Mouse (Mus musculus) layer of hippocampus, adult 2 months (tissue): ENCODE measurements around the gene Prim2. TPM values are rescaled to one million over a fixed set of nuclear protein-coding genes. Genes with fewer than 3 reads are reported as not detected.

Experiments
- DNase-seq, 2 experiments: peaks; one replicate each; pipeline ENCODE4 v3.0.0; 2022; ENCODE audit warnings: low spot score in 2 of 2
- H3K27ac ChIP-seq: fragments of 200-600 bp; 2 replicates; pipeline ENCODE4 v1.8.1; 2022
- H3K4me3 ChIP-seq: fragments of 200-600 bp; 2 replicates; pipeline ENCODE4 v1.8.1; 2022; ENCODE audit warnings: mild to moderate bottlenecking
- CTCF ChIP-seq: fragments of 200-600 bp; conservative IDR thresholded peaks from 2 replicates; pipeline ENCODE4 v1.8.1; 2022; ENCODE audit warnings: antibody characterized with exemption, mild to moderate bottlenecking, moderate library complexity
- total RNA-seq, 2 experiments: library from RNA; stranded (reverse); gene quantifications; 2 replicates each; pipeline ENCODE4 v1.2.3; 2021

Gene Prim2
- total RNA-seq, 2 experiments from 2014 or later = 5.5 to 5.8 TPM

DNA sequence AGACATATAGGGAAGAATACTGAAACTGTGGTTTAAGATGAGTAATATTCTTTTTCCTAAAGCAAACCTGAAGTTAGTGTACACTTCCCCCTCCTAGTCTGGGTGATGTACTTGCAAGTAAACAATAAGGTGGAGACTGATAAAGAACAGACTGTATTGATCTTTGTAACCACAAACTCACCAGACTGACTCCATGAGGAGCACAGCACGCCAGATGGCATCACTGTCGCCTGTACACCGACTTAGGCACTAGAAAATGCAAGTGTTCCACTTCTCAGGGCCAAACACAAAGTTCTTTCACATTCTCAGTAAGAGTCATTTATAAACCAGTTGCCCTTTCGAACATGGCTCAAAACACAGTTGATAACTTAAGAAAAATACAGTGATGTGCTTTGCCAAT is 170.0 kb downstream of the Prim2 start:
- TF ChIP-seq CTCF = no peak
- no peak overlapping the region for H3K27ac ChIP-seq
- H3K4me3 ChIP-seq = no peak overlapping the region
- DNase-seq = no peak

DNA sequence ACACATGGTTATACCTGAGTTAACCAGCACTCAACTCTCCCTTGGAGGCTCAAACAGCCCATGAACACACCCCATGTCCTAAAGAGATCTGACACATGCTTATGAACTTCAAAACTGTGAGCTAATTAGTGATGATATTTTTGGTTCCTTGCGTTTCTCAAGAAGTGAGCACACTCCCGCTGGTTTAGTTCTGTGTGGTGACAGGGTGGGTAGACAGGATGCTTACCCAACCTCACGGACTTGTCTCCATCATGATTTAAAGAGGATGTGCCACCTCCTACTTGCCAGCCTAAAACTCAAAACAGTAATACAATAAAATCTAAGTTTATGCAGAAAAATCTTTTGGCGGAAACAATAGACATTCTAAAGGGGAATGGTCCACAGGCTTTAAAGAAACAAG is 173.5 kb downstream of the Prim2 start:
- no peak overlapping the region for H3K27ac ChIP-seq
- no peak overlapping the region for H3K4me3 ChIP-seq
- TF ChIP-seq CTCF = no peak
- DNase-seq = no peak

DNA sequence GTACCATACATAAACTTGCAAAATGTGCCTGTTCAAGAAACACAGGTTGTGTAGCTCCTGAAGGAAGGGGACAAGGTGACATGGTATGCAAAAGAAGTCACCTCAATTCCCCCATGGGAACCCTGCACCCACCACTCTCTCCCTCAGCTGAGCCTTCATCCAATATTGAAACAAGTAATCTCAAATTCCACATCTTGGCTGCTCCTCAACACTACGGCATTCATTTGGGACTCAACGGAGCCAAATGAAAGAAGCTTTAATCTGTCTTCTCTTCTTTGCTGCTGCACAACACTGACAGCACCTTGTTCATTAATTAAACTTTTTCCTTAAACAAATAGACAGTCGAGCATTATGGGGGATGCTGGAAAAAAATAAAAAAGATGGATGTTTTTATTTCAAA is 174.0 kb downstream of the Prim2 start:
- no peak for DNase-seq
- no peak for TF ChIP-seq CTCF
- Histone ChIP-seq H3K4me3 (no peak overlapping the region), H3K27ac (no peak overlapping the region)

DNA sequence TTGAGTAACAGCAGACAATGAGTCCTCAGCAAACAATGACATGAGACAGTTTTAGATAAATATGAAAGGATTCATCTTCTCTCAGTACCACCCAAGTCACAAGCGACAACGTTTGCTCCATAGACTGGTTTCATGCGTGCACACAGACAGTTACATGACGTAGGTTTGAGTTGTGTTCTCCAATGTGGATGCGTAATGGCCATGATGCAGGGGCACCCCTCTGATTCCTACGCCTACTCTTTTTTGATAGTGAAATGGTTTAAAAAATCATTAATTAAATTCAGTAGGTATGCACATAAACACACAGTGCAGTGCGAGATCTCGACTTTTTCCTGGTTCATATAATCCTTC is 174.4 kb downstream of the Prim2 start:
- TF ChIP-seq CTCF = no peak
- Histone ChIP-seq H3K27ac (no peak overlapping the region), H3K4me3 (no peak overlapping the region)
- DNase-seq = no peak

DNA sequence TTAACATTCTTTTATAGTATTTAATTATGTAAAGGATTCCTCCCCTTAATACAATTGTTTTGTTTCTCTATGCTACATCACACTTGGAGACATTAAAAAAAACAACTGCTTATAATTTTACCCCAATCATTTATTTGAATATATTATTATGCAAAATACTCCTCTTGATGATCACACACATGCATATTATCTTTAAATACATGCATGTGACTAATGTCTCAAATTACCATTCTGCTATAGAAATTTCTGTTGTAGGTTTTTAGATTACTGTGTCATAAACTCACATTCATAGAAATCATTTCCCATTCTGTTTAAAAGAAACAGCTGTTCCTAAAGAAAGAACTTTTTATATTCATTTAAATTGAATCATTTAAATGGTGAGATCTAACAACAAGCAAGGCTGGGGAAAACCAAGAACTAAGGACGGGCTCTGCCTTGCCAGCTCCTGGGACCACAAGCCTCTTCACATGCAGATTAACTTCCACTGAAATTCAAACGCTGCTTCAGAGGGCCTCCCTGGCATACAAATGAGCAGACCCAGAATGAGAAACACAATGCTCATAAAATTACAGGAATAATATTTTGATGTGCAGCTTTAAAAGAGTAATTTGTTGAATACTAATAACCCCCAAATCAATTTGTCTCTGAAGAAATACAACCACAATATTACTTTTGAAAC is 174.9 kb downstream of the Prim2 start:
- DNase-seq = peak in 1 of 2 experiments; percentile 28
- Histone ChIP-seq H3K4me3 (no peak overlapping the region), H3K27ac (no peak overlapping the region)
- no peak for TF ChIP-seq CTCF

DNA sequence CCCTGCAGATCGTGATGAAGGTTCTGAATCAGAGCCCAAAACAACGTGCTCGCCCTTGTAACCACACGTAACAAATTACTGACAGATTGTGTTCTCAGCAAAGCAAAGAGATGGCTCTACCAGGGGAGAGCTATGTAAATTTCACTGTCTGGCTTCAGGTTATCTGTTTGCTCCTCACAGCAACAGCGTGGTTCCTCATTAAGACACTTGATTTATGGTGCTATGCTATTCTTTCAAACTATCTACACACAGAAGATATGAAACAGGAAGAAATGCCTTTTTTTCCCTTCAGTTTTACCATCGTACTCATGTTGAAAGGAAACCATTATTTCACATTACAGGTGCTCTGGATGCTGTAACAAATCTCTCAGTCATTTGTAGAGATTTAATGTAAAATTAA is 179.4 kb downstream of the Prim2 start:
- Histone ChIP-seq H3K27ac (no peak overlapping the region), H3K4me3 (no peak overlapping the region)
- TF ChIP-seq CTCF = no peak
- no peak for DNase-seq

DNA sequence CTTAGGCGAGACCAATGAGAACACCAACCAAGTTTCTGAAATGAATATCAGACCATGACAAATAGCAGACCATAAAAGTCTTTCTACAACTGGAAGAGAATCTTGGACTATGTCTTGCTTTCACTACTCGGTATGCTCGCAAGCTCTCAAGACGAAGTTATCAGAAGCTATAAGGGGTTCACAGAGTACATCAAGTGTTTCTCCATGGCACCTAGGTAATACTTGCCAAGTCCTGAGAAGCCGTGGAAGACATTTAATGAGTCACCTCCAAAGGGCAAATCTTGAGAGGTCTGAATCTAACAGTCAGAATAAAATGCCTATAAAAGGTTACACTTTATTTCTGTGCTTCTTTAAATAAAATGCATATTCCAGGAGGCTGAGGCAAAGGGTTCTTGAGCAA is 181.2 kb downstream of the Prim2 start:
- DNase-seq = no peak
- Histone ChIP-seq H3K4me3 (no peak overlapping the region), H3K27ac (no peak overlapping the region)
- no peak for TF ChIP-seq CTCF

DNA sequence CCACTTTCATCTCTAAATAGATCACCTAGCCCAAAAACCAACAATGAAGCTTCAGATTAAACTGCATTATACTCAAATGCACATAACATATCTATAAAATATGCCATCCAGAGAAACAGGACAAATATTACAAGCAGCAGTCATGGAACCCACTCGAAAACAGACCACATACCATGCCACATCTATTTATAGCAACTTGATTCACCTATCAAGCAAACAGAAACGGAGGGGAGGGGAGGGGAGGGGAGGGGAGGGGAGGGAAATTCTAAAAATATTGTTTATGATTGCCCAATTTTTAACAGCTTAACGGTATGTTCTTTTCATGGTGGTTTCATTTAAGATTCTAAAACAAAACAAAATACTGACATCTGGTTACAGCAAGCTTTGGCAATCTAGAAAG is 185.8 kb downstream of the Prim2 start:
- no peak overlapping the region for H3K4me3 ChIP-seq
- no peak for TF ChIP-seq CTCF
- DNase-seq = no peak
- H3K27ac ChIP-seq = no peak overlapping the region

DNA sequence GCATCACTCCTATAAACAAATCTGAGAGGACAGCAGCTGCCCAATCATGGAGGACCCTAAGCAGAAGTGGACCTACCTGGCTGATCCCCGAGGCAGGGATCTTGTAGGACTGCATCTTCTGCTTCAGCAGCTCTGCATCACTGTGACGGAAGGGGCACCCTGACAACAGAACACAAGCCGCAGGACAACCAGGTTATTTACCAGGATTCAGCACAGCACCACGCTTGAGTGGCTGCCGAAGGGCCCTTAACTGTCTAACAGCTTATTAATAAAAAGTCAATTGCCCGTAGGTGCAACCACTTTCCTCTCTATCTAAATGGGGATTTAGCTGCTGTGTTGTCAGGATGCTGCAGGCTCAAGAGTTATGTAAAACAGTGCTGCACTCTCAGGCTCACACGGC is 189.2 kb downstream of the Prim2 start:
- Histone ChIP-seq H3K27ac (peak overlapping the region; percentile 39; the same call in 1 of the 2 replicates), H3K4me3 (no peak overlapping the region)
- no peak for TF ChIP-seq CTCF
- DNase-seq = no peak

DNA sequence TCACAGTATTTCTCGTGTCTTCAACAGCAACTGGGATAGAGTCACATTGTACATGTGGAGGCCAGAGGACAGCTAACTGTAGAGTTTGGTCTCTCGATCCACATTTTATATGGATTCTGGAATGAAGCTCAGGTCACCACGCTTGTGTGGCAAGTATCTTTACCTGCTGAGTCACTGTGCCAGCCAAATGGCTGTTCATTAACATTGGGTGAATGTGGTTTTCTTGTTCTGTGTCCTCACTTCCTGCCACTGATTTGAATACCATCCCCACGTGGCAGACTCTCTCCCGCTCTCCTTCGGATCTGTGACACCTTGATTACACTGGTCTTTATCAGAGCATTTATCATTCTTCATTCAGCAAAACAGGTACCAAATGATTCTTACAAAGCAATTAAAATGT is 198.5 kb downstream of the Prim2 start:
- no peak for DNase-seq
- no peak overlapping the region for H3K27ac ChIP-seq
- TF ChIP-seq CTCF = no peak
- no peak overlapping the region for H3K4me3 ChIP-seq

DNA sequence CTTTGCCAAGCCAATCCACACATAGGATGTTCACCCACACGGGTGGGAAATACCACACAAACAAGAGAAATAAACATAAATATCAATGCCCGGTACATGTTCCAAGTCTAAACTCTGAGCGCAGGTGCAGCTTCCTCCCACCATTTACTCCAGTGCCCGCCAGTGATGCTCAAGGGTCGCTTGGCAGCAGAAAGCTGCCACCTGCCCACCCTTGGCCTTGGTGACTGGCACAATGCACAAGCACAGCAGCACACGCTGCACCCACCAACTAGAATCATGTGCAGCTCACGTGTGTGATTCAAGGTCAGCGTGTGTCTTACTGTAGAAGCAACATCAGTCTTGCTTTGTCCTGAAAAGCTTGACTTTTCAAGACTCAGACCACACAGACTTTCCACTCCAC is 199.4 kb downstream of the Prim2 start:
- no peak for TF ChIP-seq CTCF
- no peak overlapping the region for H3K27ac ChIP-seq
- no peak for DNase-seq
- no peak overlapping the region for H3K4me3 ChIP-seq

DNA sequence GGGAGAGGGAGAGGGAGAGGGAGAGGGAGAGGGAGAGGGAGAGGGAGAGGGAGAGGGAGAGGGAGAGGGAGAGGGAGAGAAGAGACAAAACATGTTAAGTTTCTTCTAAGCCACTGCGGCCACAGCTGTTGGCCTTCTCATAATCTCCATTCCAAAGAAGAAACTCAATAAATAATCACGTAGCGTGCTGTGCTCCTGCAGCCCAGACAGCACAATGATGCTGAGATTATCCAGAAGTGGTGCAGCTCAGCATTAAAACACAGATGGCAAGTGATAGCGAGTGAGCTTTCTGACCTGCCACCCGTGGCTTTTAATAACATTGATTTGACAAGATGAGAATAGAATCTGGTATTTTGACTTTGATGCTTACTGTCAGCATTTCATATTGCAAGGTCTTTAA is 205.4 kb downstream of the Prim2 start:
- TF ChIP-seq CTCF = no peak
- Histone ChIP-seq H3K4me3 (no peak overlapping the region), H3K27ac (no peak overlapping the region)
- DNase-seq = no peak

DNA sequence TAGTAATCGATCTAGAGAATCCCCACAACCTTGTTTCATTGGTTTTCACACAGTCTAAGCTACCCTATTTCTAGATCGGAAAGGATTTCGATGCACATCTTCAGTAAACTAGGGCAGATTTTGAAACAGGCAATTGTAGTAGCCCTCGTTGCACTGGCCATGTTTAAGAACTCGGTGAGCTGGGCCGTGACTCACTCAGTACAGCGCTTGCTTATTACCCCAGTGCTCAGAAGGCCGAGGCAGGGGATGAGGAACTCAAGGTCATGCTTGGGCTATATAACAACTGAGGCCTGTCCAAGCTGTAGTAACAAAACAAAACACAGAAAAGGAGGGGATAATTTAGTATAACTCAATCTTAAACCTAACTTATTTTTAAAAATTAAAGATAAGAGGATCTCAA is 208.9 kb downstream of the Prim2 start:
- no peak for DNase-seq
- no peak for TF ChIP-seq CTCF

DNA sequence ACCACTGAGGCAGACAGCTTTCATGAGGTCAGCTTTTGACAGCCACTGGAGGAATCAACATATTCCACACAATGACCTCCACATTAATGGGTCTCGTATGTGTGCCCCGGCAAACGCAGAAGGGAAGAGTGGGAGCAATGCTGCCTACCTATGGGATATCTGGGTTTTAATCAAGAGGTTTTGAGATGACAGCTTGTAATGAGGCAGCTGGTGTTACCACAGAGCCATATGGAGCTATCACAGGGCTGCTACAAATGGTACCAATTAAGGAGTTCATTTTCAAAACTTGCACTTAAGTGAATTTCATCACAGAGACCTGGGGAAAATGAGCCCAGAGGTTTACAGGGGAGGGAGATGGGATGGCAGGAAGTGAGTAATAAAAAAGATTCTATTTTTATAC is 209.3 kb downstream of the Prim2 start:
- no peak overlapping the region for H3K27ac ChIP-seq
- DNase-seq = peak; percentile 47 to 48
- H3K4me3 ChIP-seq = no peak overlapping the region
- TF ChIP-seq CTCF = no peak

More for the DNA sequence above, 208.9 kb downstream of the Prim2 start:
- Histone ChIP-seq H3K4me3 (no peak overlapping the region), H3K27ac (no peak overlapping the region)

DNA sequence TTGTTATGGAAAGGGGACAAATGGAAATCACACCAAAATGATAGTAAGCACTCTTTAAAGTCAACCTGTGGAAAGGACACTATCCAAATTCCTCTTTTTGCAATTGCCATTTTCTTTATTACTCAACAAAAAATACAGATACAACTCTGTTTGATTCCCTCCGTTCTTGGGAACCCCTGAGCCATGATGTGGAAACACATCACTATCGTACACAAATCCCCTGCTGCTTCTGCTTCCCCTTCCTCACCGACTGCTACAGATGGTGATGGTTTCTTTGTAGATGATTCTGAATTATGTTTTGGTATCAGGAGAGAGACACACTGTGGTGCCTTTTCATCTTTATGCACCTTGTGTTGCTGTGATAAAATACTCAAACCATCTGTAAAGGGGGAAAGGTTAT is 210.6 kb downstream of the Prim2 start:
- H3K27ac ChIP-seq = no peak overlapping the region
- H3K4me3 ChIP-seq = no peak overlapping the region
- DNase-seq = no peak
- TF ChIP-seq CTCF = no peak
